Comparison of ENCODE assay signal across 18 mouse cellular contexts in genomic region chr2:145971237-145972010, GRCm38 (mm10). TPM values are rescaled to one million over a fixed set of nuclear protein-coding genes. Genes with fewer than 3 reads are reported as not detected.
A peak's percentile ranks its signal among the peaks of the same experiment; 100 is the strongest.
DNase-seq lines count a peak whose midpoint lies in the region; ATAC-seq and TF ChIP-seq lines count a peak whose summit lies in the region.
"Had no signal": no experiment of that assay in that cellular context is flagged by ENCODE, and none has a peak within 500 bp of the region (broad histone marks: within the 10 kb centered on the region; RNA-seq: fewer than 3 reads in every experiment).

No protein-coding gene starts in this region.

- no peaks in the 10 kb centered on the region for H3K4me1 ChIP-seq in hindbrain, embryonic 14.5 days (replicated peaks; ENCODE audit: control insufficient read depth, insufficient read depth, low read length)
- no peaks in the 10 kb centered on the region for H3K4me1 ChIP-seq in hindbrain, embryonic 10.5 days (replicated peaks)
- H3K4me1 ChIP-seq: heart, embryonic 10.5 days; liver, embryonic 12.5 days had no signal

- no peak for TF ChIP-seq POLR2A in brain, embryonic 14.5 days (IDR thresholded peaks at IDR 0.05; ENCODE audit: borderline replicate concordance, extremely low read depth, insufficient read depth, insufficient read length, poor library complexity, severe bottlenecking)

- no peak overlapping the region for H3K4me3 ChIP-seq in hindbrain, embryonic 14.5 days (replicated peaks; ENCODE audit: low read length)
- no peak overlapping the region for H3K4me3 ChIP-seq in hindbrain, embryonic 10.5 days
- H3K4me3 ChIP-seq: gastrocnemius, adult 2 months; heart, embryonic 10.5 days; liver, embryonic 12.5 days had no signal

- peak overlapping the region; percentile 5; the same call in 1 of the 2 replicates for H3K27ac ChIP-seq in hindbrain, embryonic 14.5 days
- H3K27ac ChIP-seq in hindbrain, embryonic 10.5 days, result no peak overlapping the region
- H3K27ac ChIP-seq: gastrocnemius, adult 2 months; heart, embryonic 10.5 days; liver, embryonic 12.5 days had no signal

- peak; percentile 72 for ATAC-seq in hindbrain, embryonic 14.5 days (ENCODE audit: low FRiP score)
- no peak for ATAC-seq in activated CD4-positive, CD25-positive, alpha-beta regulatory T cell, adult 4 months
- ATAC-seq: liver, embryonic 12.5 days; lung, postnatal 0 days had no signal

- TF ChIP-seq CTCF in brain, embryonic 14.5 days (IDR thresholded peaks at IDR 0.05; ENCODE audit: borderline replicate concordance, extremely low read depth, insufficient read depth, insufficient read length), result no peak

- H3K4me2 ChIP-seq in hindbrain, embryonic 14.5 days (replicated peaks), result no peak overlapping the region
- H3K4me2 ChIP-seq: liver, embryonic 12.5 days had no signal

- no peak overlapping the region for H3K9ac ChIP-seq in hindbrain, embryonic 14.5 days
- H3K9ac ChIP-seq: liver, embryonic 12.5 days had no signal

- H3K9me3 ChIP-seq in hindbrain, embryonic 14.5 days (ENCODE audit: control insufficient read depth, low read length), result no peaks in the 10 kb centered on the region
- no peaks in the 10 kb centered on the region for H3K9me3 ChIP-seq in hindbrain, embryonic 10.5 days
- H3K9me3 ChIP-seq: heart, embryonic 10.5 days; liver, embryonic 12.5 days had no signal

- H3K27me3 ChIP-seq in hindbrain, embryonic 14.5 days (ENCODE audit: control insufficient read depth, insufficient read depth, low read length), result no peaks in the 10 kb centered on the region
- H3K27me3 ChIP-seq in hindbrain, embryonic 10.5 days (ENCODE audit: insufficient read depth, poor library complexity, severe bottlenecking), result no peaks in the 10 kb centered on the region
- H3K27me3 ChIP-seq: liver, embryonic 12.5 days had no signal

- WGBS in hindbrain, embryonic 14.5 days, result 80% methylated on average over 20 of the region's 20 CpGs
- WGBS in hindbrain, embryonic 10.5 days, result 94% methylated on average over 20 of the region's 20 CpGs

- no peak for DNase-seq in hindbrain, embryonic 14.5 days (ENCODE audit: low spot score)
- DNase-seq in hindbrain, embryonic 10.5 days (ENCODE audit: low spot score), result no peak
- DNase-seq in brain, embryonic 14.5 days (ENCODE audit: low read depth), result peak; percentile 86
- DNase-seq in cerebellum, adult 8-10 months, result peak; percentile 72
- DNase-seq in layer of hippocampus, adult 18-20 months (ENCODE audit: low spot score in 2 of 2), result peak; percentile 22 to 41
- DNase-seq in thymus, adult 18-20 months, result no peak
- no peak for DNase-seq in liver
- DNase-seq: gastrocnemius, adult 2 months; kidney, postnatal 10 days; right cerebral cortex, adult 18-20 months; thymus, postnatal 4 days had no signal

- no peaks in the 10 kb centered on the region for H3K36me3 ChIP-seq in hindbrain, embryonic 14.5 days (replicated peaks; ENCODE audit: control insufficient read depth, insufficient read depth)
- no peaks in the 10 kb centered on the region for H3K36me3 ChIP-seq in hindbrain, embryonic 10.5 days
- H3K36me3 ChIP-seq: G1E; heart, embryonic 10.5 days; liver, embryonic 12.5 days had no signal

RNA-seq across cellular contexts. Expression of gene Crnkl1, which starts 36.6 kb away (rescaled TPM):
- 25.0 and 25.7 TPM in 2 replicates for polyA plus RNA-seq in hindbrain, embryonic 14.5 days (2014; fragmentation: Nextera tagmentation; extraction: Ambion mirVana)
- polyA plus RNA-seq in hindbrain, embryonic 10.5 days (2016; fragmentation: Nextera tagmentation; extraction: Ambion mirVana), result 26.7 and 33.6 TPM in 2 replicates
- polyA plus RNA-seq in brain, embryonic 14.5 days (2012; rRNA removed), result 17.3 and 17.7 TPM in 2 replicates
- total RNA-seq in layer of hippocampus, adult 18-20 months (2021), result 10 to 100 TPM; 23.1 to 23.2 TPM
- polyA plus RNA-seq in activated CD4-positive, CD25-positive, alpha-beta regulatory T cell, adult 4 months (2017; shearing (Covaris generic)), result 10 to 100 TPM; 53.1 to 55.4 TPM

RNA-seq across cellular contexts. Expression of gene Cfap61, which starts 36.8 kb away (rescaled TPM):
- 4.2 and 5.5 TPM in 2 replicates for polyA plus RNA-seq in hindbrain, embryonic 14.5 days (2014; fragmentation: Nextera tagmentation; extraction: Ambion mirVana)
- polyA plus RNA-seq in hindbrain, embryonic 10.5 days (2016; fragmentation: Nextera tagmentation; extraction: Ambion mirVana), result 2.2 and 5.0 TPM in 2 replicates
- 2.1 and 2.9 TPM in 2 replicates for polyA plus RNA-seq in brain, embryonic 14.5 days (2012; rRNA removed)
- total RNA-seq in layer of hippocampus, adult 18-20 months (2021), result 1 to 10 TPM; 3.4 to 3.5 TPM
- not detected for polyA plus RNA-seq in activated CD4-positive, CD25-positive, alpha-beta regulatory T cell, adult 4 months (2017; shearing (Covaris generic))
- total RNA-seq: gastrocnemius, adult 2 months; neutrophil, adult 5-6 weeks had no signal
- polyA plus RNA-seq: G1E; liver, embryonic 12.5 days; stomach, embryonic 14.5 days had no signal

Comparison
In these comparisons a context has a peak if more than half of its experiments do, and no peak if none do; other contexts are left out.
1. DNase-seq: peak in brain, embryonic 14.5 days (single experiment), cerebellum, adult 8-10 months (single experiment) and layer of hippocampus, adult 18-20 months (2 of 2); none in hindbrain, embryonic 14.5 days (single experiment), hindbrain, embryonic 10.5 days (single experiment), thymus, adult 18-20 months (0 of 2) and liver (single experiment).